ENCODE assay signal across 9 mouse cellular contexts in genomic region chr15:98579795-98580464, GRCm38 (mm10). TPM values are rescaled to one million over a fixed set of nuclear protein-coding genes. Genes with fewer than 3 reads are reported as not detected.
DNase-seq lines count a peak whose midpoint lies in the region; ATAC-seq and TF ChIP-seq lines count a peak whose summit lies in the region.
"Had no signal": no experiment of that assay in that cellular context is flagged by ENCODE, and none has a peak within 500 bp of the region (broad histone marks: within the 10 kb centered on the region; RNA-seq: fewer than 3 reads in every experiment).

No protein-coding gene starts in this region.

- 44% methylated on average over 5 of the region's 5 CpGs for WGBS in bone marrow, adult 2 months
- WGBS in embryonic facial prominence, embryonic 14.5 days: 41% methylated on average over 5 of the region's 5 CpGs
- WGBS in heart, embryonic 14.5 days: 42% methylated on average over 5 of the region's 5 CpGs
- 44% methylated on average over 5 of the region's 5 CpGs for WGBS in liver, embryonic 12.5 days (ENCODE audit: insufficient replicate concordance)
- 48% methylated on average over 5 of the region's 5 CpGs for WGBS in neural tube, embryonic 11.5 days

- no peaks in the 10 kb centered on the region for H3K36me3 ChIP-seq in embryonic facial prominence, embryonic 14.5 days (ENCODE audit: control insufficient read depth, insufficient read depth, low read length)
- no peaks in the 10 kb centered on the region for H3K36me3 ChIP-seq in heart, embryonic 14.5 days (ENCODE audit: control insufficient read depth, insufficient read depth, low read length)
- H3K36me3 ChIP-seq in liver, embryonic 12.5 days: no peaks in the 10 kb centered on the region
- no peaks in the 10 kb centered on the region for H3K36me3 ChIP-seq in neural tube, embryonic 11.5 days (ENCODE audit: control insufficient read depth, insufficient read depth, low read length)
- H3K36me3 ChIP-seq: heart, embryonic 13.5 days had no signal

- no peaks in the 10 kb centered on the region for H3K9me3 ChIP-seq in embryonic facial prominence, embryonic 14.5 days (ENCODE audit: control insufficient read depth, low read length)
- H3K9me3 ChIP-seq in heart, embryonic 14.5 days (ENCODE audit: control insufficient read depth, low read length): no peaks in the 10 kb centered on the region
- no peaks in the 10 kb centered on the region for H3K9me3 ChIP-seq in liver, embryonic 12.5 days (replicated peaks)
- no peaks in the 10 kb centered on the region for H3K9me3 ChIP-seq in neural tube, embryonic 11.5 days (ENCODE audit: control insufficient read depth, low read length)
- H3K9me3 ChIP-seq: heart, embryonic 13.5 days had no signal

- peak; percentile 60 for ATAC-seq in CD4-positive, CD25-positive, alpha-beta regulatory T cell, adult 4 months
- ATAC-seq in embryonic facial prominence, embryonic 14.5 days (ENCODE audit: low read depth): peak; percentile 90
- ATAC-seq in heart, embryonic 14.5 days (ENCODE audit: insufficient number of reproducible peaks, insufficient read depth, low FRiP score, low read depth): peak; percentile 61; the same call in 1 of the 2 replicates
- ATAC-seq in liver, embryonic 12.5 days: peak; percentile 79
- ATAC-seq in neural tube, embryonic 11.5 days (ENCODE audit: insufficient read depth, low FRiP score, low TSS enrichment): peak; percentile 35; the same call in 1 of the 2 replicates

- no peak overlapping the region for H3K27ac ChIP-seq in bone marrow, adult 2 months (ENCODE audit: control insufficient read depth, insufficient read depth, low read depth, low read length, poor library complexity)
- no peak overlapping the region for H3K27ac ChIP-seq in embryonic facial prominence, embryonic 14.5 days (replicated peaks; ENCODE audit: low read depth, low read length)
- no peak overlapping the region for H3K27ac ChIP-seq in heart, embryonic 14.5 days (replicated peaks in 1 of 2; ENCODE audit: control insufficient read depth in 1 of 2, insufficient read depth in 1 of 2, low read depth in 2 of 2, low read length in 2 of 2)
- no peak overlapping the region for H3K27ac ChIP-seq in liver, embryonic 12.5 days
- H3K27ac ChIP-seq in neural tube, embryonic 11.5 days (ENCODE audit: low read depth, low read length): no peak overlapping the region
- H3K27ac ChIP-seq: heart, embryonic 13.5 days had no signal

- peak; percentile 80 for TF ChIP-seq CTCF in bone marrow, adult 2 months (IDR thresholded peaks at IDR 0.05; ENCODE audit: control insufficient read depth, insufficient read depth, low read length)

- no peaks in the 10 kb centered on the region for H3K4me1 ChIP-seq in bone marrow, adult 2 months (ENCODE audit: control insufficient read depth, insufficient read depth, low read length)
- H3K4me1 ChIP-seq in embryonic facial prominence, embryonic 14.5 days (ENCODE audit: control insufficient read depth, insufficient read depth, low read length): no peaks in the 10 kb centered on the region
- H3K4me1 ChIP-seq in heart, embryonic 14.5 days (ENCODE audit: control insufficient read depth in 2 of 2, insufficient read depth in 2 of 2, low read length in 2 of 2): peaks cover 5% of the 10 kb centered on the region in 2 experiments; a peak in 2 of 4 replicates
- H3K4me1 ChIP-seq in liver, embryonic 12.5 days: peaks cover 9% of the 10 kb centered on the region
- H3K4me1 ChIP-seq in neural tube, embryonic 11.5 days (ENCODE audit: control insufficient read depth, insufficient read depth, low read length): no peaks in the 10 kb centered on the region

- no peak overlapping the region for H3K4me3 ChIP-seq in bone marrow, adult 2 months (replicated peaks; ENCODE audit: control insufficient read depth, low read depth, low read length)
- H3K4me3 ChIP-seq in embryonic facial prominence, embryonic 14.5 days (ENCODE audit: low read depth, low read length): no peak overlapping the region
- no peak overlapping the region for H3K4me3 ChIP-seq in heart, embryonic 14.5 days (ENCODE audit: control insufficient read depth in 1 of 2, insufficient read depth in 1 of 2, low read depth in 1 of 2, low read length in 2 of 2)
- no peak overlapping the region for H3K4me3 ChIP-seq in liver, embryonic 12.5 days
- no peak overlapping the region for H3K4me3 ChIP-seq in neural tube, embryonic 11.5 days (ENCODE audit: low read depth, low read length)
- H3K4me3 ChIP-seq: heart, embryonic 13.5 days had no signal

- no peak overlapping the region for H3K4me2 ChIP-seq in embryonic facial prominence, embryonic 14.5 days (ENCODE audit: low read depth, low read length)
- H3K4me2 ChIP-seq in heart, embryonic 14.5 days (ENCODE audit: low read length): no peak overlapping the region
- no peak overlapping the region for H3K4me2 ChIP-seq in liver, embryonic 12.5 days
- no peak overlapping the region for H3K4me2 ChIP-seq in neural tube, embryonic 11.5 days (ENCODE audit: low read depth)
- H3K4me2 ChIP-seq: heart, embryonic 13.5 days had no signal

- TF ChIP-seq POLR2A in bone marrow, adult 2 months (IDR thresholded peaks at IDR 0.05; ENCODE audit: borderline replicate concordance, control insufficient read depth, low read depth, low read length): no peak

- H3K27me3 ChIP-seq in embryonic facial prominence, embryonic 14.5 days (replicated peaks; ENCODE audit: control insufficient read depth, insufficient read depth, low read length): no peaks in the 10 kb centered on the region
- H3K27me3 ChIP-seq in heart, embryonic 14.5 days (ENCODE audit: control insufficient read depth, insufficient read depth, low read length): no peaks in the 10 kb centered on the region
- H3K27me3 ChIP-seq in liver, embryonic 12.5 days (replicated peaks): peaks cover 9% of the 10 kb centered on the region
- H3K27me3 ChIP-seq in neural tube, embryonic 11.5 days (ENCODE audit: control insufficient read depth, insufficient read depth, low read length): no peaks in the 10 kb centered on the region

- no peak overlapping the region for H3K9ac ChIP-seq in embryonic facial prominence, embryonic 14.5 days (ENCODE audit: low read depth, low read length)
- H3K9ac ChIP-seq in heart, embryonic 14.5 days (ENCODE audit: low read length): no peak overlapping the region
- no peak overlapping the region for H3K9ac ChIP-seq in liver, embryonic 12.5 days
- no peak overlapping the region for H3K9ac ChIP-seq in neural tube, embryonic 11.5 days (ENCODE audit: low read length)
- H3K9ac ChIP-seq: heart, embryonic 13.5 days had no signal

- DNase-seq in embryonic facial prominence, embryonic 14.5 days (ENCODE audit: low spot score): peak; percentile 91
- DNase-seq in kidney, postnatal 14 days: peak; percentile 89
- DNase-seq in neural tube, embryonic 11.5 days (ENCODE audit: low spot score): peak; percentile 82
- DNase-seq in thymus, adult 18-20 months: peak; percentile 51 to 70

RNA-seq across cellular contexts. Expression of gene 4930415O20Rik, which starts 9.1 kb away (rescaled TPM):
- not detected for polyA plus RNA-seq in CD4-positive, CD25-positive, alpha-beta regulatory T cell, adult 4 months (2017; shearing (Covaris generic))
- polyA plus RNA-seq in bone marrow, adult 2 months (2011; ENCODE audit: insufficient read depth, insufficient read length, low replicate concordance, missing spikeins): not detected in 2 replicates
- polyA plus RNA-seq in embryonic facial prominence, embryonic 14.5 days (2014; fragmentation: Nextera tagmentation; extraction: Ambion mirVana): not detected in 2 replicates
- 0.53 and 0.66 TPM in 2 replicates for polyA plus RNA-seq in heart, embryonic 14.5 days (2014; fragmentation: Nextera tagmentation; extraction: Ambion mirVana)
- not detected in 2 replicates for polyA plus RNA-seq in liver, embryonic 12.5 days (2016; fragmentation: Nextera tagmentation; extraction: Ambion mirVana)
- polyA plus RNA-seq in neural tube, embryonic 11.5 days (2014; fragmentation: Nextera tagmentation; extraction: Ambion mirVana): not detected in 2 replicates

RNA-seq across cellular contexts. Expression of gene Ccnt1, which starts 9.2 kb away (rescaled TPM):
- 100 to 1,000 TPM; 103 to 104 TPM for polyA plus RNA-seq in CD4-positive, CD25-positive, alpha-beta regulatory T cell, adult 4 months (2017; shearing (Covaris generic))
- 18.5 and 31.3 TPM in 2 replicates for polyA plus RNA-seq in bone marrow, adult 2 months (2011; ENCODE audit: insufficient read depth, insufficient read length, low replicate concordance, missing spikeins)
- polyA plus RNA-seq in embryonic facial prominence, embryonic 14.5 days (2014; fragmentation: Nextera tagmentation; extraction: Ambion mirVana): 47.9 and 51.3 TPM in 2 replicates
- polyA plus RNA-seq in heart, embryonic 14.5 days (2014; fragmentation: Nextera tagmentation; extraction: Ambion mirVana): 34.0 and 39.2 TPM in 2 replicates
- polyA plus RNA-seq in liver, embryonic 12.5 days (2016; fragmentation: Nextera tagmentation; extraction: Ambion mirVana): 34.4 and 35.5 TPM in 2 replicates
- polyA plus RNA-seq in neural tube, embryonic 11.5 days (2014; fragmentation: Nextera tagmentation; extraction: Ambion mirVana): 62.2 and 65.6 TPM in 2 replicates

RNA-seq across cellular contexts. Expression of gene Adcy6, which starts 29.9 kb away (rescaled TPM):
- polyA plus RNA-seq in CD4-positive, CD25-positive, alpha-beta regulatory T cell, adult 4 months (2017; shearing (Covaris generic)): 1 to 10 TPM; 1.1 to 1.5 TPM
- 45.8 and 65.2 TPM in 2 replicates for polyA plus RNA-seq in bone marrow, adult 2 months (2011; ENCODE audit: insufficient read depth, insufficient read length, low replicate concordance, missing spikeins)
- polyA plus RNA-seq in embryonic facial prominence, embryonic 14.5 days (2014; fragmentation: Nextera tagmentation; extraction: Ambion mirVana): 14.9 and 18.8 TPM in 2 replicates
- 35.2 and 43.7 TPM in 2 replicates for polyA plus RNA-seq in heart, embryonic 14.5 days (2014; fragmentation: Nextera tagmentation; extraction: Ambion mirVana)
- polyA plus RNA-seq in liver, embryonic 12.5 days (2016; fragmentation: Nextera tagmentation; extraction: Ambion mirVana): 9.7 and 10.2 TPM in 2 replicates
- polyA plus RNA-seq in neural tube, embryonic 11.5 days (2014; fragmentation: Nextera tagmentation; extraction: Ambion mirVana): 11.4 and 12.7 TPM in 2 replicates

RNA-seq across cellular contexts. Expression of gene Kansl2, which starts 45.9 kb away (rescaled TPM):
- 10 to 100 TPM; 27.2 to 36.2 TPM for polyA plus RNA-seq in CD4-positive, CD25-positive, alpha-beta regulatory T cell, adult 4 months (2017; shearing (Covaris generic))
- polyA plus RNA-seq in bone marrow, adult 2 months (2011; ENCODE audit: insufficient read depth, insufficient read length, low replicate concordance, missing spikeins): 39.2 and 52.3 TPM in 2 replicates
- 94.3 and 97.7 TPM in 2 replicates for polyA plus RNA-seq in embryonic facial prominence, embryonic 14.5 days (2014; fragmentation: Nextera tagmentation; extraction: Ambion mirVana)
- 69.0 and 74.1 TPM in 2 replicates for polyA plus RNA-seq in heart, embryonic 14.5 days (2014; fragmentation: Nextera tagmentation; extraction: Ambion mirVana)
- 78.4 and 78.5 TPM in 2 replicates for polyA plus RNA-seq in liver, embryonic 12.5 days (2016; fragmentation: Nextera tagmentation; extraction: Ambion mirVana)
- 142 and 143 TPM in 2 replicates for polyA plus RNA-seq in neural tube, embryonic 11.5 days (2014; fragmentation: Nextera tagmentation; extraction: Ambion mirVana)

RNA-seq across cellular contexts. Expression of gene Cacnb3, which starts 50.7 kb away (rescaled TPM):
- not detected for polyA plus RNA-seq in CD4-positive, CD25-positive, alpha-beta regulatory T cell, adult 4 months (2017; shearing (Covaris generic))
- 0.70 and 1.8 TPM in 2 replicates for polyA plus RNA-seq in bone marrow, adult 2 months (2011; ENCODE audit: insufficient read depth, insufficient read length, low replicate concordance, missing spikeins)
- 29.0 and 37.0 TPM in 2 replicates for polyA plus RNA-seq in embryonic facial prominence, embryonic 14.5 days (2014; fragmentation: Nextera tagmentation; extraction: Ambion mirVana)
- polyA plus RNA-seq in heart, embryonic 14.5 days (2014; fragmentation: Nextera tagmentation; extraction: Ambion mirVana): 6.1 and 6.6 TPM in 2 replicates
- polyA plus RNA-seq in liver, embryonic 12.5 days (2016; fragmentation: Nextera tagmentation; extraction: Ambion mirVana): 3.8 and 4.9 TPM in 2 replicates
- polyA plus RNA-seq in neural tube, embryonic 11.5 days (2014; fragmentation: Nextera tagmentation; extraction: Ambion mirVana): 57.4 and 58.4 TPM in 2 replicates

Comparison
In these comparisons a context has a peak if more than half of its experiments do, and no peak if none do; other contexts are left out.
1. ATAC-seq: peak in every context shown above with its lines; median percentile 90 in embryonic facial prominence, embryonic 14.5 days; 79 in liver, embryonic 12.5 days; 61 in heart, embryonic 14.5 days; 60 in CD4-positive, CD25-positive, alpha-beta regulatory T cell, adult 4 months; 35 in neural tube, embryonic 11.5 days.